Mouse (Mus musculus) layer of hippocampus, adult 6 months (tissue): ENCODE results near the gene Nudt14. TPM values are rescaled to one million over a fixed set of nuclear protein-coding genes. Genes with fewer than 3 reads are reported as not detected.

Experiments
- long read RNA-seq, 2 experiments: library from polyadenylated mRNA; unstranded; transcript quantifications; one replicate each; pipeline ENCODE4 v2.0.0; 2019 to 2020
- microRNA-seq: library from miRNA; unstranded; fragments of <30 nt; microRNA quantifications from one replicate; pipeline ENCODE4 v1.2.0, GENCODE M21; 2020
- polyA plus RNA-seq: library from polyadenylated mRNA; unstranded; fragments of <200 nt; fragmentation: Nextera tagmentation; gene quantifications from 2 replicates; pipeline ENCODE4 v1.2.3, GENCODE M21; 2021

Nudt14 gene
- polyA plus RNA-seq, result 37.9 and 42.1 TPM in 2 replicates
- long read RNA-seq, experiment 1, transcript Nudt14-202 (5 exons, 1,241 nt), result major isoform, 13 of 19 reads
- long read RNA-seq, experiment 1, partial matches to known transcripts, result 0 of 19 reads
- long read RNA-seq, experiment 1, other reads (novel, unspliced or antisense), result 1 of 19 reads
- long read RNA-seq, experiment 2, transcript Nudt14-202 (5 exons, 1,241 nt), result major isoform, 8 of 12 reads
- long read RNA-seq, experiment 2, partial matches to known transcripts, result 0 of 12 reads
- long read RNA-seq, experiment 2, other reads (novel, unspliced or antisense), result 0 of 12 reads

DNA sequence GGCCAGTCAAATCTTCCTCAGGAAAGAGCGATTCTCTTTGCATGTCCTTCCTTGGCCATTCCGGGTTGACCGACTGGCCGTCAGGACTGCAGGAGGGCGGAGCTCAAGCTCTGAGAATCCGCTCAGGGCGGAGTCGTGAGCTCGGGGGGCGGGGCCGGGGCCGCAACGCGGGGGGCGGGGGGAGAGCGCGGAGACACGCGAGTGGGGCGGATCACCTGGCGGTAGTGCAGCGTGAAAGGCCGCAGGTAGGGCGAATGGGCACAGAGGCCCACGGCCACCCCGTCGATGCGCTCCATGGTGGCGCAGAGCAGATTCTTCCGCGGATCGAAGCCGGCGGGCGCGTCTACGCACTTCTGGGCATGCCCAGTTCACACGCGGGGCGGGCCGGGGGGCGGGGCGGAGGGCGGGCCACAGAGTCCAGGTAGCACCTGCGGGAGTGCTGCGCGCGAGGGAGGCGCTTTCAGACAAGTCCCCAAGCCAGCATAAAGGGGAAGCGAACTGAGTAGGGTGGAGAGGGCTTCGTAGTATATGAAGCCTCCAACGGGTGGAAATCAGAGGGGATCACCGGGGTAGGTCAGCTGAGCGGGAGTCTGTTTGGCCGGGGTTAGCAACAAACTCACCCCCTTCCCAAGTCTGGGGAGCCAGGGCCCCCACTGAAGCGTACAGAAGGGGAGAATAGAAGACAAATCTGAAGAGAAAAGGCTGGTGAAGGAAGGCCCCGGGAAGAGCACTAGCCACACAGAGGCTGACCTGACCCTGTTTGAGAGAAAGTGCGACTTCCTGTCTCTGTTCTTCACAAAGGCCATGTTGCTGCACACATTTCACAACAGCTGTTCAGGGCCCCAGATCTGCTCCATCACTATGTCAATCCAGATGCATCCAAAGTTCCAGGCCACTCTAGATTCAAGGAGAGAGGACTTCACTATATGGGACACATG, at the start of gene Nudt14:
Nudt14 (minus strand) TSS at position 349 of the 938 bp plus-strand sequence.

DNA sequence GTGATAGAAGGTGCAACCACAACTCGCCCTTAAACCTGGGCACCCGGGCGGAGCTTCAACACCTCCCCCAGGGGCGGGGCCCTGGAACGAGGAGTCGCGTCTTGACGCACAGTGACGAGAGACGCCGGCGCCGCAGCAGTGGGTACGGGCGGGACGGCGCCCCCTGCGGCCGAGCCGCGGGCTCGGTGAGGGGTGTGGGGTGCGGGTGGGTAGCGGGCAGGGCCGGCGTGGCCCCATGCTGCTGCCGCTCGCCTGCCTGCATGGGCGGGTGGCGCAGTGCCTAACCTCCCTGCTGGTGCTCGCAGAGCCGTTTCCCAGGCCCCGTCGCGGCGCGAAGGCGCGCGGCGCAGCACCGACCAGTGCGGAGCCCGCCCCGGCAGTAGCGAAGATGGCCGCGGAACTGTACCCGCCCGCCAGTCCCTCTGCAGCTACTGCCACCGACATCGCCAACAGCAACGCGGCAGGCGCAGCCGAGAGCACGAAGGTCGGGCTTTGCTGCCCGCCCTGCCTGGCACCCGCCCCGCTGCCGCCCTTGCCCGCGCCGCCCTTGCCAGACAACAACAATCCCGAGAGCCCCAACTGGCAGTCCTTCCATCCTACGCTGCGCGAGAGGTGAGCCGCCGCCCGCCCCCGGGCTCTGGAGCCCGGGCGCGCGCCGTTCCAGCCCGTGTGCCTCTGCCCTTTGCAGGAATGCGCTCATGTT, 34.6 kb upstream of the Nudt14 start, which contains the start of gene Btbd6:
Btbd6 (plus strand) TSS at position 112 of the 703 bp plus-strand sequence.

DNA sequence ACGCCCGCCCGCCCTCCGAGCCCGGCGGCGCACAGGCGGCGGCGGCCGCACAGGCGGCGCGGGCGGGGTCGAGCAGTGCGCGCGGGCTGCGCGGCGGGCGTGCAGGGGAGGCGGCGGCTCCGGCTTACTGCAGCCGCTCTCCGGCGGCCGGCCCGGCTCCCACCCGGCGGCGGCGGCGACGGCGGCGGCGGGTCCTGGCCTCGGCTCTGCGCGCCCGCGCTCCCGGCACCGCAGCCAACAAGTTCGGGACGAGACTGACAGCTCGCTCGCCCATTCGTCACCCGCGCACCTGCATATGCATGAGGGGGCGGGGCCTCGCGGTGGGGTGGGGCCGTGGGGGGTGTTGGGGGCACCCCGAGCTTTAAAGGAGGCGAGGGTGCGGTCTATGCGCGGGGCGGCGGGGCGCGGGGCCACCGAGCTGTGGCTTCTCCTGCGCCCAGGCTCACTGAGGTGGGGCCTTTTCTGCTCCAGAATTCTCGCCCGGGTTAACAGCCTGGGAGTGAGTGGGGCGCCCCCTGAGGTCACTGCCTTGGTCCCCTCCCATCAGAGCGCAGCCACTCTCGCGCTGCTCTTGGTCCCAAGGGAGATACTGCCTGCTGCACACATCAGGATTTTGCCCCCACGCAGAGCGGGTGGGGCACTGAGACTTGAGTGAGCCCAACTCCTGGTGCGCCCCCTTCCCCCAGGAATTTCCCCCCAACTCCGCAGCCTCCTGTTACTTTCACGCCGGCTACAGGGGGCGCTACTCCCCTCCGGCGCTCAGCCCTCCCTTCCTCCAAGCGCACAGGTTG, 12.2 kb downstream of the Nudt14 start, which contains the start of gene Jag2:
Jag2 (minus strand) TSS at position 215 of the 791 bp plus-strand sequence.

Small RNA genes lying within 50 kb of the gene (microRNA-seq; reads per million reads assigned to microRNA genes)
- not detected for gene Mir6941

Other genes with a start within 250 kb of the Nudt14 start
- gene Cep170b, start 221.7 kb downstream of the Nudt14 start, polyA plus RNA-seq, result 21.7 and 22.6 TPM in 2 replicates
- 13.5 and 14.2 TPM in 2 replicates for gene Pld4, start 181.5 kb downstream of the Nudt14 start, polyA plus RNA-seq
- 0.48 and 0.50 TPM in 2 replicates for gene Ahnak2, start 139.5 kb downstream of the Nudt14 start, polyA plus RNA-seq
- 17.9 and 18.4 TPM in 2 replicates for gene Clba1, start 133.2 kb downstream of the Nudt14 start, polyA plus RNA-seq
- gene Cdca4, start 112.7 kb downstream of the Nudt14 start, polyA plus RNA-seq, result 11.4 and 13.2 TPM in 2 replicates
- not detected in 2 replicates for gene Gpr132, start 73.9 kb downstream of the Nudt14 start, polyA plus RNA-seq
- 3.7 and 4.1 TPM in 2 replicates for gene Jag2, start 12.3 kb downstream of the Nudt14 start, polyA plus RNA-seq
- 40.3 and 45.0 TPM in 2 replicates for gene Btbd6, start 34.4 kb upstream of the Nudt14 start, polyA plus RNA-seq
- 33.3 and 49.2 TPM in 2 replicates for gene Brf1, start 58.6 kb upstream of the Nudt14 start, polyA plus RNA-seq
- gene Pacs2, start 72.4 kb upstream of the Nudt14 start, polyA plus RNA-seq, result 10.3 and 11.4 TPM in 2 replicates
- gene Tex22, start 132.4 kb upstream of the Nudt14 start, polyA plus RNA-seq, result not detected in 2 replicates
- gene Mta1, start 156.2 kb upstream of the Nudt14 start, polyA plus RNA-seq, result 7.9 and 9.3 TPM in 2 replicates
- 215 and 241 TPM in 2 replicates for gene Crip2, start 198.1 kb upstream of the Nudt14 start, polyA plus RNA-seq
- gene Crip1, start 204.2 kb upstream of the Nudt14 start, polyA plus RNA-seq, result 78.3 and 79.6 TPM in 2 replicates
- gene Tedc1, start 214.3 kb upstream of the Nudt14 start, polyA plus RNA-seq, result 0.93 and 0.97 TPM in 2 replicates
- 15.5 and 16.6 TPM in 2 replicates for gene Tmem121, start 243.8 kb upstream of the Nudt14 start, polyA plus RNA-seq